Mouse (Mus musculus) embryonic facial prominence, embryonic 12.5 days (tissue): ENCODE measurements around the gene Chst5. TPM values are rescaled to one million over a fixed set of nuclear protein-coding genes. Genes with fewer than 3 reads are reported as not detected.

Source experiments
- ATAC-seq: fragments of 200-750 bp; cut with Nextera tagmentation; 2 replicates; pipeline ENCODE4 v1.8.0; 2017; ENCODE audit not compliant: insufficient number of reproducible peaks, insufficient read depth, low FRiP score, low TSS enrichment
- H3K27ac ChIP-seq: fragments of 300-500 bp; sonication (generic); 2 replicates; pipeline ENCODE4 v1.5.1; 2016; ENCODE audit warnings: mild to moderate bottlenecking
- H3K27me3 ChIP-seq: fragments of 300-500 bp; sonication (generic); 2 replicates; pipeline ENCODE4 v1.6.1; 2016; ENCODE audit warnings: mild to moderate bottlenecking, moderate library complexity
- H3K36me3 ChIP-seq: fragments of 300-500 bp; sonication (generic); 2 replicates; pipeline ENCODE4 v1.6.1; 2016; ENCODE audit warnings: mild to moderate bottlenecking
- H3K4me1 ChIP-seq: fragments of 300-500 bp; sonication (generic); 2 replicates; pipeline ENCODE4 v1.6.1; 2016
- H3K4me2 ChIP-seq: fragments of 300-500 bp; sonication (generic); replicated peaks from 2 replicates; pipeline ENCODE4 v1.6.1; 2016; ENCODE audit warnings: mild to moderate bottlenecking, moderate library complexity
- H3K4me3 ChIP-seq: fragments of 300-500 bp; sonication (generic); 2 replicates; pipeline ENCODE4 v1.5.1; 2016; ENCODE audit warnings: mild to moderate bottlenecking
- H3K9ac ChIP-seq: fragments of 300-500 bp; sonication (generic); 2 replicates; pipeline ENCODE4 v1.6.1; 2016; ENCODE audit warnings: mild to moderate bottlenecking, moderate library complexity
- H3K9me3 ChIP-seq: fragments of 300-500 bp; sonication (generic); 2 replicates; pipeline ENCODE4 v1.6.1; 2016; ENCODE audit warnings: mild to moderate bottlenecking, moderate library complexity
- WGBS: fragments of 180-500 bp; shearing (Covaris S2); methylation state at CpG from one replicate; pipeline ENCODE4 v1.1.7; 2016; 5-methylcytosine and 5-hydroxymethylcytosine counted together
- polyA plus RNA-seq: library from polyadenylated mRNA; unstranded; fragments of >200 nt; fragmentation: Nextera tagmentation; extraction: Ambion mirVana; gene quantifications from 2 replicates; pipeline ENCODE4 v1.2.1, GENCODE M21; 2016

Chst5 gene
- polyA plus RNA-seq, 1 experiment from 2014 or later = 2.9 TPM

- Histone ChIP-seq H3K9me3 (0 out of 2 replicates have a peak, but pooled peaks cover 3% of the 10 kb centered on the region), H3K36me3 (no peaks in the 10 kb centered on the region), H3K4me2 (no peak overlapping the region), H3K4me1 (peaks cover 17% of the 10 kb centered on the region), H3K4me3 (no peak overlapping the region), H3K27ac (no peak overlapping the region), H3K9ac (no peak overlapping the region), H3K27me3 (peaks cover 47% of the 10 kb centered on the region)
- no peak for ATAC-seq
- WGBS = 63% methylated on average over 6 of the region's 6 CpGs
Measured at GRCm38 (mm10) chr8:111890911-111891303, 19.3 kb downstream of the Chst5 start.

GRCm38 (mm10) chr8:111889931-111890910 lies 20.0 kb downstream of the Chst5 start:
- 11% methylated on average over 86 of the region's 86 CpGs for WGBS
- no peaks in the 10 kb centered on the region for H3K36me3 ChIP-seq
- 0 out of 2 replicates have a peak overlapping the region, but pooled peaks have one; percentile 24 for H3K9ac ChIP-seq
- H3K27me3 ChIP-seq = peaks cover 47% of the 10 kb centered on the region
- peaks cover 17% of the 10 kb centered on the region for H3K4me1 ChIP-seq
- H3K27ac ChIP-seq = no peak overlapping the region
- peak overlapping the region; percentile 33 for H3K4me3 ChIP-seq
- H3K9me3 ChIP-seq = 0 out of 2 replicates have a peak, but pooled peaks cover 3% of the 10 kb centered on the region
- ATAC-seq = no peak
- peak overlapping the region; percentile 56 for H3K4me2 ChIP-seq

GRCm38 (mm10) chr8:111888091-111888650 lies 22.1 kb downstream of the Chst5 start:
- 43% methylated on average over 7 of the region's 7 CpGs for WGBS
- no peak overlapping the region for H3K4me3 ChIP-seq
- peaks cover 47% of the 10 kb centered on the region for H3K27me3 ChIP-seq
- no peak overlapping the region for H3K9ac ChIP-seq
- no peak overlapping the region for H3K27ac ChIP-seq
- H3K4me2 ChIP-seq = no peak overlapping the region
- ATAC-seq = no peak
- H3K4me1 ChIP-seq = peaks cover 17% of the 10 kb centered on the region
- no peaks in the 10 kb centered on the region for H3K9me3 ChIP-seq
- no peaks in the 10 kb centered on the region for H3K36me3 ChIP-seq

GRCm38 (mm10) chr8:111887479-111887878 lies 22.8 kb downstream of the Chst5 start:
- no peak for ATAC-seq
- H3K27me3 ChIP-seq = peaks cover 46% of the 10 kb centered on the region
- no peaks in the 10 kb centered on the region for H3K36me3 ChIP-seq
- no peak overlapping the region for H3K27ac ChIP-seq
- no peak overlapping the region for H3K4me3 ChIP-seq
- no peaks in the 10 kb centered on the region for H3K9me3 ChIP-seq
- H3K4me1 ChIP-seq = peaks cover 17% of the 10 kb centered on the region
- no peak overlapping the region for H3K9ac ChIP-seq
- 88% methylated on average over 1 of the region's 1 CpGs for WGBS
- no peak overlapping the region for H3K4me2 ChIP-seq

GRCm38 (mm10) chr8:111883615-111884014 lies 26.6 kb downstream of the Chst5 start:
- Histone ChIP-seq H3K27ac (no peak overlapping the region), H3K36me3 (no peaks in the 10 kb centered on the region), H3K9me3 (no peaks in the 10 kb centered on the region), H3K27me3 (peaks cover 12% of the 10 kb centered on the region), H3K4me3 (no peak overlapping the region), H3K4me1 (peaks cover 7% of the 10 kb centered on the region; the same call in 1 of the 2 replicates), H3K9ac (no peak overlapping the region), H3K4me2 (no peak overlapping the region)
- WGBS = 81% methylated on average over 4 of the region's 4 CpGs
- ATAC-seq = no peak

- 2% methylated on average over 2 of the region's 2 CpGs for WGBS
Measured at GRCm38 (mm10) chr8:111881591-111881990, 28.7 kb downstream of the Chst5 start.

GRCm38 (mm10) chr8:111877711-111878110 lies 32.5 kb downstream of the Chst5 start:
- no peak overlapping the region for H3K4me2 ChIP-seq
- no peak overlapping the region for H3K27ac ChIP-seq
- no peak overlapping the region for H3K9ac ChIP-seq
- ATAC-seq = no peak
- no peak overlapping the region for H3K4me3 ChIP-seq
- no peaks in the 10 kb centered on the region for H3K27me3 ChIP-seq
- WGBS = 66% methylated on average over 9 of the region's 9 CpGs
- H3K9me3 ChIP-seq = no peaks in the 10 kb centered on the region
- H3K36me3 ChIP-seq = no peaks in the 10 kb centered on the region
- H3K4me1 ChIP-seq = peaks cover 4% of the 10 kb centered on the region; the same call in 1 of the 2 replicates

More at GRCm38 (mm10) chr8:111881591-111881990, 28.7 kb downstream of the Chst5 start:
- Histone ChIP-seq H3K36me3 (no peaks in the 10 kb centered on the region), H3K9ac (no peak overlapping the region), H3K27me3 (0 out of 2 replicates have a peak, but pooled peaks cover 2% of the 10 kb centered on the region), H3K4me2 (no peak overlapping the region), H3K27ac (no peak overlapping the region), H3K4me1 (no peaks in the 10 kb centered on the region), H3K4me3 (no peak overlapping the region), H3K9me3 (no peaks in the 10 kb centered on the region)
- no peak for ATAC-seq

GRCm38 (mm10) chr8:111876355-111876948 lies 33.8 kb downstream of the Chst5 start, which contains the start of gene Tmem170:
Gene Tmem170 (minus strand): TSS chr8:111876750.
- under 1% methylated on average over 52 of the region's 53 CpGs for WGBS
- Histone ChIP-seq H3K4me3 (peak within 1 kb of the TSS; percentile 63), H3K9me3 (no peaks in the 10 kb centered on the region), H3K36me3 (no peaks in the 10 kb centered on the region), H3K4me2 (peak within 1 kb of the TSS; percentile 71), H3K27me3 (no peaks in the 10 kb centered on the region), H3K27ac (peak within 1 kb of the TSS; percentile 79), H3K4me1 (peaks cover 4% of the 10 kb centered on the region; the same call in 1 of the 2 replicates), H3K9ac (peak within 1 kb of the TSS; percentile 66)
- peak; percentile 96 for ATAC-seq

- peak overlapping the region; percentile 63 for H3K4me3 ChIP-seq
- H3K9me3 ChIP-seq = no peaks in the 10 kb centered on the region
- peaks cover 4% of the 10 kb centered on the region; the same call in 1 of the 2 replicates for H3K4me1 ChIP-seq
- 33% methylated on average over 9 of the region's 9 CpGs for WGBS
- no peak for ATAC-seq
- H3K27me3 ChIP-seq = no peaks in the 10 kb centered on the region
- peak overlapping the region; percentile 71 for H3K4me2 ChIP-seq
- H3K27ac ChIP-seq = no peak overlapping the region
- H3K9ac ChIP-seq = peak overlapping the region; percentile 66
- no peaks in the 10 kb centered on the region for H3K36me3 ChIP-seq
Measured at GRCm38 (mm10) chr8:111875758-111876157, 34.5 kb downstream of the Chst5 start.

- ATAC-seq = no peak
- no peak overlapping the region for H3K9ac ChIP-seq
- H3K4me1 ChIP-seq = peaks cover 4% of the 10 kb centered on the region; the same call in 1 of the 2 replicates
- no peaks in the 10 kb centered on the region for H3K9me3 ChIP-seq
- no peak overlapping the region for H3K27ac ChIP-seq
- WGBS = 83% methylated on average over 3 of the region's 3 CpGs
- H3K27me3 ChIP-seq = no peaks in the 10 kb centered on the region
- H3K4me3 ChIP-seq = no peak overlapping the region
- no peak overlapping the region for H3K4me2 ChIP-seq
- H3K36me3 ChIP-seq = no peaks in the 10 kb centered on the region
Measured at GRCm38 (mm10) chr8:111871278-111871677, 39.0 kb downstream of the Chst5 start.

- H3K27ac ChIP-seq = no peak overlapping the region
- H3K4me2 ChIP-seq = no peak overlapping the region
- ATAC-seq = no peak
- H3K4me3 ChIP-seq = no peak overlapping the region
- H3K36me3 ChIP-seq = peaks cover 3% of the 10 kb centered on the region; the same call in 1 of the 2 replicates
- 88% methylated on average over 3 of the region's 3 CpGs for whole genome bisulfite sequencing
- no peaks in the 10 kb centered on the region for H3K27me3 ChIP-seq
- H3K9me3 ChIP-seq = no peaks in the 10 kb centered on the region
- H3K9ac ChIP-seq = no peak overlapping the region
- H3K4me1 ChIP-seq = no peaks in the 10 kb centered on the region
Measured at GRCm38 (mm10) chr8:111870379-111870778, 39.9 kb downstream of the Chst5 start.
